Mouse (Mus musculus): ENCODE data around the gene Prdm16.

- TF ChIP-seq CTCF (conservative IDR thresholded peaks at IDR 0.05; ENCODE audit: low read length) = no peak
- no peak for TF ChIP-seq NANOG (IDR thresholded peaks at IDR 0.05; ENCODE audit: borderline replicate concordance, low read length)
- no peak for TF ChIP-seq POU5F1 (IDR thresholded peaks at IDR 0.05; ENCODE audit: borderline replicate concordance, low read length)
Measured at GRCm38 (mm10) chr4:154466305-154466704, 170.4 kb downstream of the Prdm16 start.

Data from E14TG2a.4 (cell line).